Mouse (Mus musculus) olfactory bulb, adult 2 months (tissue): ENCODE data around the gene Aldh3b2.

Experiments used
- CTCF ChIP-seq: fragments of 200-500 bp; IDR thresholded peaks from 2 replicates; pipeline ENCODE4 v1.5.1; 2012; ENCODE audit warnings: low read depth, mild to moderate bottlenecking, low read length, moderate library complexity; ENCODE audit not compliant: insufficient read depth
- POLR2A ChIP-seq: fragments of 200-500 bp; IDR thresholded peaks from 2 replicates; pipeline ENCODE4 v1.6.1; 2012; ENCODE audit warnings: mild to moderate bottlenecking, low read depth, low read length, moderate library complexity; ENCODE audit not compliant: insufficient read depth

DNA sequence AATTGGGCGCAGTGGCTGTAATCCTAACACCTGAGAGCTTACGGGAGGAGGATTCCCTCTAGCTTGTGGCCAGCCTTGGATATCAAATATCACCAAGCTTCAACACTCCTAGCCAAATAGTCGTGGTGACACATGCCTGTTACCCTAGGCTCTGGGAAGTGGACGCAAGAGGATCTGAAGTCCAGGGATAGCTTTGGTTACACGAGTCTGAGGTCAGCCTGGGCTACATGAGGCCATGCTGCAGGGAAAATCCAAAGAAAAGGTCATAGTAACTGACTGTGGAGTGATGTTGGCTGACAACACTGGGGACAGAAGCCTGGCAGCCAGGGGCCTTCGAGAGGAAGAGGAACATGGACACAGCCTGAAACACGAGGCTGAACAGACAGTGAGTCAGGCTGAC, 24.0 kb downstream of the Aldh3b2 start:
- TF ChIP-seq POLR2A (no peak), CTCF (no peak)
